Mouse (Mus musculus) left cerebral cortex, adult 9 months (tissue): ENCODE results near the gene Acbd7.

ENCODE experiments used
- DNase-seq, 2 experiments: peaks; one replicate each; pipeline ENCODE4 v3.0.0; 2022; ENCODE audit warnings: low spot score in 2 of 2

Gene Acbd7

DNA sequence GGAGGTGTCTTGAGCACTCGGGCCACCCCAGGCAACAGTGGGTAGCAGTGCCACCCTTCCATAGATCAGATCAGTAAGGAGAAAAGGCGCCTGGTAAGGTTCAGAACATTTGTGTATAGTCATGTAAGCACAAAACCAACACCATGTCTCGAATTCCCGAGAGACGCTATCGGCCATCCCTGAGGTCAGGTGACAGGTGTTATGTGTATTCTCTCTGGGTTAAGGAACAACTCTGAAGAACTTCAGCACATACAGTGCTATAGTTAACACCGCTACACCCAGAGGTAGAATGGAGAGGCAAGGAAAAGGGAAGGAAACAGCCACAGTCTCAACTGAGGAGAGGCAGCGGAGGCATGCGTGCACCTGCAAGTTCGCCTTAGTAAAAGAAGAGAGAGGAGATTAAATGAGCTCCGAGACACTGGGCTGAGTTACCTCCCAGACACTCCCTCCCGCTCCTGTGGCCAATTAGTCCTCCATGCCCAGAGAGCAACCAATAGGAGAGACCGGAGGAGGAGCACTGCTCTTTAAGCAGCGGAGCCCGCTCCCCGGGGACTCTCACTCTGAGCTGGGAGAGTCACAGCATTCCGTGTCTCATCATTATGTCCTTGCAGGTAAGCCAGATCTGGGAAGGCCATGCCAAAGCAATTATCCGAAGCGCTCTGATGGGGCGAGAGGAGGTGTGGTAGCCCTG, at the start of gene Acbd7:
Gene Acbd7 (plus strand): TSS at position 558 of the 691 bp plus-strand sequence.
- peak; percentile 44 to 69 for DNase-seq

DNA sequence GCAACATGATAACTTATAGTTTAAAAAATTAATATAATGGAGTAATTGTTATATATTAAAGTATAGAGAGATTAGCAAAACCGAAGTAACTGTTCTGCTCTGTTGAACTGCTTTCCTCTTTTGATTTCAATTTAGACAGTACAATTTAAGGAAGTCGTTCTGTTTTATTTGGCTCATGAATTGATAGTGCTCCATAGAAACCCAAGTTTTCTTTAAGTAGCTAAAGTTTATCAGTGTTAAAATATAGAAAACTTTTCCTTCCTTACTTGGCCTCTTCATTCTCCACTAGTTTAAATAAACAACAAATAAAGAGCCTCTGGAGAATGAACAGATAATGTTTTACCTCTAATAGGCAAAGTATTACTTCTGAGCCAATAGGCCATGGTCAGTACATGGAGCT, 49.7 kb upstream of the Acbd7 start:
- DNase-seq = no peak

DNA sequence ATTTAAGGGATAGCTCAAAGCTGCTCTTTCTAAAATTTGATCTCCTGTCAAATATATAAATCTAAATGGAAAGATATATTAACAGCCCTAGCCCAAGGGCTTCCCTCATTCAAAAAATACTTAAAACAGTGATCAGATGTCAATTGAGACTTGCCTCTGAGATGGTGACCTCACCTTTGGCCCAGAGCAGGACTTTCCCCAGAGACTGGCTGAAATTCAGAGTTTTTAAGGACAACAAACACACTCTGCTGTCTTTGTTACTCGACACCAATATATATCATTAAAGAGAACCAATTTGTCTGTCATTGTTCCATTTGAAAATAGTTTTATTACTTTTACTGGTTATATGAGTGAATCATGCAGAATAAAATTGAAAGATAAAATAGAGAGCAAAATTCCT, 46.4 kb upstream of the Acbd7 start:
- no peak for DNase-seq

- DNase-seq = no peak
These were observed 43.8 kb upstream of the Acbd7 start for GRCm38 (mm10) chr2:3292170-3292569.

GRCm38 (mm10) chr2:3295826-3296225, 40.1 kb upstream of the Acbd7 start:
- no peak for DNase-seq

DNA sequence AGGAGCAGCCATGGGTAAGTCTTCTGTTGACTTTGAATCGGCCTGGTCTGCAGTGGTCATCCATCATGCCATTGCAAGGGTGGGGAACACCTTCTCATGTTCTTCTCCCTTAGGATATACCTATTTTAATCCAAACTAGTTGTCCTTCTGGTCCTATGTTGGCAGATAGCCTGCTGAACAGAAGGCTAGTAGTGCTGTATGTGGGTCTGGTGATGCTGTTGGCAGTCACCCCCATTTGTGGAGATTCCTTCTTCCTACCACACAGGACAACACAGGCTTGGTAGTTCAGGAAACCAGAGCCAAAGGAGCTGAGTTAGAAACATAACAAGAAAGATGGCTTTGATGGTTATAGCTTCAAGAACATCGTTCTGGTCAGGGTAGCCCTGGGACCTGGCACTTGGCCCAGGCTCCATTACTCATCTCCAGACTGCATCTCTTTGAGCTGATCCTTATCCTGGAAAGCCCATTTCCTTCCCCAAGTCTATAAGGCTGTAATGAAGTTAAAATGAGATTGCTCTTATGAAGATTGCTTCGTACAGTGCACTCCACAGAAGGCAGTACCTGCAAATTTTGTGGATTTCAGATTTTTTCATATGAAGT, 30.4 kb upstream of the Acbd7 start:
- peak in 1 of 2 experiments; percentile 48 for DNase-seq

GRCm38 (mm10) chr2:3323132-3323531, 12.8 kb upstream of the Acbd7 start:
- no peak for DNase-seq

- no peak for DNase-seq
These were observed 11.4 kb upstream of the Acbd7 start for GRCm38 (mm10) chr2:3324381-3325130.

GRCm38 (mm10) chr2:3326547-3326946, 9.4 kb upstream of the Acbd7 start:
- DNase-seq = no peak

GRCm38 (mm10) chr2:3327351-3327750, 8.6 kb upstream of the Acbd7 start:
- peak in 1 of 2 experiments; percentile 28 for DNase-seq

DNA sequence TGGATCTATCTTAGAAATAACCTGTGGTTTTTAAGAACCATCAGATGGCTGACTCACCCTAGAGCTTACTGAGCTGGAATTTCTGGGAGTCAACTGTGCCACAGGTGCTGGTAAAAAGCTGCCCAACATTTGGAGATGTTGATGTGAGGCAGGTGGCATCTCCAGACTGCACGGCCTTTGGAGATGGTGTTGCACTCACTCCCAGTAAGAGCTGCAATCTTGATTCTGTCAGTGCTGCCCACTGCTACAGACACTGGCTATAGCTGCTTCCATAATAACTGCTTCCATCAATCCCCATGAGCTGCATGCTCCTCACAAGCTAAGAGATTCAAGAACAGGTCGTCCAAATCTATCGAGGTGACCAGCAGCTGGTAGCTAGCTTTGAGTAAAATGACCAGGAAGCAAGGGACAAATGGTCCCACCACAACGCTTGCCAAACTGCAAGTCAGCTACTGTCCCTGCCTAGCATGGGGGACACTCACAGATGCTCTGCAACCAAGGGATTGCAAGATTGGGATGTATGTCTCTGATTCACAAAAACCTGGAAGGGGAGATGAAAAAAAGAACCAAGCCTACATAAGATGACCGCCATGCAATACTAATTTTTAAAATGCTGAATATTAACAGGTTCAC, 4.8 kb upstream of the Acbd7 start:
- DNase-seq = no peak

DNA sequence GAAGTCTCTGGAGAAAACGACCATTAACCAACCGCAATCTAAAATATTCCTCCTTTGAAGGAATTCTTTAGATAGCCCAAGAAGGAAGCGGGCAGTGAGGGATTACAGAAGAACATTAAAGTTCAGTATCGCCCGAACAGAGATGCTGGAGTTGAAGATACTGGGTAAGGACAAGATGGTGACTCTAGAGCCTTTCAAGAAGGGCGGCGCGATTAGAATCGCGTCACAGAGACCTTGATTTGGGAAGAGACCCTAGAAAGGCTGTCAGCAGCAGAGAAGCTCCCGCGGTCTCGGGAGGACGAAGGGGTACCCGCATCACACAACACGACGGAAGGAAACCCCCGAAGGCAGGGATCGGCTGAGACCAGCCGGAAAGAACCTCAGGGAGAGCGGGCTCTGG, 3.9 kb upstream of the Acbd7 start:
- DNase-seq = no peak

DNA sequence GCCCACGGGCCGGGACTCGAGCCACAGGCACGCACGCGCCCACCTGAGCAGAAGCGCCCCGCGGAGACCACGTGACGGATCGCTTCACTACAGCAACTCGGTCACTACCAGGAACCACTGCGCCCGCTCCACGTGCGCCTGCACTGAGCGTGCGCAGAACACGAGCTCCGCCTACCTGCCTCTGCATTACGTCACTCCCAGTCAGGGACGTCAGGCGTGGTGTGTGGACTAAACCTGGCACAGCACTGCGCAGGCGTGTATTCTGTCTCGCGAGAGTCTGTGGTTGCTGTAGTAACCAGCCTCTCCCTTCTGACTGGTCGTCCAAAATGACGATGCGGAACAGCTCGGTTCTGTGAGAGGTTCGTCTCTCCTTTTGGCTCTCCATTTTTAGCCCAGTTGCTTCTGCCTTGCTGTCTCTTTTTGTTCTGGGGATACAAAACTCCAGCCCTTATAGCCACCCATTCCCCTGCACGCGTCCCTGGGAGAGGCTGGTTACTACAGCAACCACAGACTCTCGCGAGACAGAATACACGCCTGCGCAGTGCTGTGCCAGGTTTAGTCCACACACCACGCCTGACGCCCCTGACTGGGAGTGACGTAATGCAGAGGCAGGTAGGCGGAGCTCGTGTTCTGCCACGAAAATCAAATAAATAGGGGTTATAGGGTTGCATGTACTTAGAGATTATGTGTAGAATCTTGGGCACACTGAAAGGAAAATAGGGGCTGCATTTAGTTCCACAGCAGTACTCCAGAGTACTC, 3.3 kb upstream of the Acbd7 start, which contains the start of gene Rpp38:
Gene Rpp38 (minus strand): TSS at position 160 of the 759 bp plus-strand sequence.
- DNase-seq = peak; percentile 99

DNA sequence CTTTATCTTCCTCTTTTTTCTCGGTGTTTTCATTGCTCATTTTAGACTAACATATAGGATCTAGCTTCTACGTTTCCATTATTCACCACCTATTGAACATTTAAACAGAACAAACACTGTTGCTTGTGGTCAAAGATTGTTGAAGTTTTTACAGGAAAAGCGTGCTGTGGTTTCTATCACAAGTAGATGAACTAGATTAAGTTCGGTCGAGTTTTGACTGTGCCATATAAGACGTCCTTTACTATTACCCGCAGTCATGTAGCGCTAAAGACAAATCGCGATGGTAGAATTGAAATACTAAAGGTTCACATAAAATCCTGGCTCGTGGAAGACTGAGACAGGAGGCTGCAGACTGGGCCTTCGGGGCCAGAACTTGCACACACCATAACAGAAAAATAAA, 2.2 kb upstream of the Acbd7 start:
- no peak for DNase-seq

DNA sequence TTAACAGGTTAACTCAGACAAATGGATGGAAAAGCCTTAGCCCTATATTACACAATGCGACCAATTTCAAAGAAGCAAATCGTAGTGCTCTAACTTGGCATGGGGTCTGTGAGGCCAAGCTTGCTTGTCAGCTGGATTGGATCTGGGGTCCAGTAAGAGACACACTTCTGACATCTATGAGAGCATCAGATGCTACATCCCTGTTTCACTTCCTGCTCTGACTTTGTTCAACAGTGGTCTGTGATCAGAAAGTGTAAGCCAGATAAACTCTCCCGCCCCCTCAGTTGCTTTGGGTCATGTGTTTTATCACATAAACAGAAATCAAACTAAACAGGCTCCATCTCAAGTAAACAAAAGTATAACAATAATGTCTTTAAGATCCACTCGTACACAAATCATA, 12.5 kb downstream of the Acbd7 start:
- no peak for DNase-seq

DNA sequence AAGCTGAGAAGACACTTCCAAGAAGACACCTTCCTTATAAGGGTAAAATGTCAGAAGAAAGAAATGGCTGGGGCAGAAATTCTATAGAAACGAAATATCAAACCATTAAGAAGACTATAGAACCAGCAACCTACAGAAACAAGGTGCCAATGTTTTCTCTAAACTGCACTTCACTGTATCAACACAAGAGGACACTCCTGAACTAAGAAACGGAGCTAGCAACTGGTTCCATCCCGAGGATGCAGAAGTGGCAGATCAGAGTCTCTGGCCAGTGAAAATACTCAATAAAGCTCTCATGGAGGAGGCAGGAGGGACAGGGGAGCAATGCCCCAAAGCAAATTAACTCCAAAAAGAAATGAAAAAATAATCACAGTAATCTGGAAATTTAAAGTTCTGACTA, 13.0 kb downstream of the Acbd7 start:
- peak in 1 of 2 experiments; percentile 53 for DNase-seq

GRCm38 (mm10) chr2:3353160-3353559, 17.2 kb downstream of the Acbd7 start:
- DNase-seq = no peak

GRCm38 (mm10) chr2:3355793-3356192, 19.8 kb downstream of the Acbd7 start:
- no peak for DNase-seq

DNA sequence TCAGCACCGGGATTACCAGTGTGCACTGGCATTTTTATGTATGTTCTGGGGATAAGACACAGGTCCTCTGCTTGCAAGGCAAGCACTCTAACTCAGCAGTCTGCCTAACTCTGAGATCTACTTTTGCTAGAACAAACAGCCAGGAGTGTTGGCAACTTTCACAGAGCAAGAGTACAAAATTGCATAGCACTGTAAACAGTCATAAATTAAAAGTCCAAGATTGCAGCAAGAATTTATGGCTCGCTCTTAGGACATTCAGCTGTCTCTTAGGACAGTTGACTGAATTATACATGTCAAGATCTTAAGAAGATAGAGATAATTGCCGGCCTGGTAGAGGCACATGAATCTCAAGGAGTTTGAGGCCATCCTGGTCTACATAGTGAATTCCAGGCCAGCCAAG, 20.3 kb downstream of the Acbd7 start:
- no peak for DNase-seq

DNA sequence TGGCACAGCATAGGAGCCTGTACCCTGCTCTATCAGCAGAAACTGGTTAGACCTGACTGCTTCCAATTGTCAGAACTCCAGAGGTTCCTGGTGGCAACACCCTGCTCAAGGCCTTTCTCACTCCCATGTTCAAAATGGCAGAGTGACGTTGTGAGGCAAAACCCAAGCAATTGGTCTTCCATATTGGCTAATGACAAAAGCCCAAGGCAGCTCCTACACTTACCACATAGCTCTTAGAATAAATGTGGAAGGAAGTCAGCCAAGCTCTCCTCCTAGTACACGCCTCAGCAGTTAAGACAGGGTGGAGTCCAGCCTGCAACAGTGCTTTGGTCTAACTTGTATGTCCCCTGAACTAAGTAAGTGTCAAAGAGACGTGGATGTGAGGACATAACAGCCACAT, 21.9 kb downstream of the Acbd7 start:
- no peak for DNase-seq

GRCm38 (mm10) chr2:3361067-3361466, 25.1 kb downstream of the Acbd7 start:
- DNase-seq = no peak

DNA sequence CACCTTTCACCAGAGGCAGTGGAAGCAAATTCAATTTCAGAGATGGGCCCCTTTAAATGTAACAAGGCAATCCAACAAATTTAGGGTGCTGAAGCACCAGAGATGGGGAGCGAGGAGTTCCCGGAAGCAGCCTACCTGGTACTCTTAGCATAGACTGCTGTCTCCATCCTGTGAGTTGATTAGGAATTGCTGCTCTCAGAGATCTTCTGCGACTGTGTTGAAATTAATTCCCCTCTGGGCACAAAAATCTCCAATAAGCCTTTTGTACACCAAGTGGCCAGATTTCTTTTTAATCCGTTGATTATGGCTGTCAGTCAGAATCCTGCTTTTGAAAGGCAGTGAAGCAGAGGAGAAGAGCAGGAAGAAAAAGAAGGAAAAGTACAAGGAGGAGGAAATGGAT, 29.2 kb downstream of the Acbd7 start:
- no peak for DNase-seq
